Mouse (Mus musculus): Measurements from ENCODE around the gene Grk3. TPM values are rescaled to one million over a fixed set of nuclear protein-coding genes. Genes with fewer than 3 reads are reported as not detected.

The Grk3 gene
- total RNA-seq (2022): 1 to 10 TPM; 3.5 to 5.2 (median 4.6) TPM

GRCm38 (mm10) chr5:113015236-113016061 lies at the start of gene Grk3:
TSS of gene Grk3 (minus strand) at chr5:113015791.
- DNase-seq (ENCODE audit: low spot score): peak; percentile 21

GRCm38 (mm10) chr5:113054308-113054707 lies 38.7 kb upstream of the Grk3 start:
- peak; percentile 79 for DNase-seq (ENCODE audit: low spot score)

- DNase-seq (ENCODE audit: low spot score): no peak
Observed at GRCm38 (mm10) chr5:113050581-113051185, 35.1 kb upstream of the Grk3 start.

GRCm38 (mm10) chr5:113049876-113050275 lies 34.3 kb upstream of the Grk3 start:
- no peak for DNase-seq (ENCODE audit: low spot score)

- DNase-seq (ENCODE audit: low spot score): no peak
Observed at GRCm38 (mm10) chr5:113045511-113046273, 30.1 kb upstream of the Grk3 start.

- DNase-seq (ENCODE audit: low spot score): peak; percentile 40
Observed at GRCm38 (mm10) chr5:113043531-113043930, 27.9 kb upstream of the Grk3 start.

- DNase-seq (ENCODE audit: low spot score): no peak
Observed at GRCm38 (mm10) chr5:113041567-113042071, 26.0 kb upstream of the Grk3 start.

- no peak for DNase-seq (ENCODE audit: low spot score)
Observed at GRCm38 (mm10) chr5:113040776-113041175, 25.2 kb upstream of the Grk3 start.

GRCm38 (mm10) chr5:113038601-113039000 lies 23.0 kb upstream of the Grk3 start:
- no peak for DNase-seq (ENCODE audit: low spot score)

GRCm38 (mm10) chr5:113035094-113036047 lies 19.8 kb upstream of the Grk3 start:
- no peak for DNase-seq (ENCODE audit: low spot score)

GRCm38 (mm10) chr5:113031201-113031754 lies 15.7 kb upstream of the Grk3 start:
- DNase-seq (ENCODE audit: low spot score): no peak

- DNase-seq (ENCODE audit: low spot score): no peak
Observed at GRCm38 (mm10) chr5:113030082-113030481, 14.5 kb upstream of the Grk3 start.

GRCm38 (mm10) chr5:113026706-113027105 lies 11.1 kb upstream of the Grk3 start:
- DNase-seq (ENCODE audit: low spot score): no peak

GRCm38 (mm10) chr5:113024154-113024764 lies 8.7 kb upstream of the Grk3 start:
- no peak for DNase-seq (ENCODE audit: low spot score)

GRCm38 (mm10) chr5:113018190-113018589 lies 2.6 kb upstream of the Grk3 start:
- DNase-seq (ENCODE audit: low spot score): no peak

GRCm38 (mm10) chr5:113017004-113017403 lies 1.4 kb upstream of the Grk3 start:
- no peak for DNase-seq (ENCODE audit: low spot score)

GRCm38 (mm10) chr5:113014808-113015235 lies 769 bp downstream of the Grk3 start:
- DNase-seq (ENCODE audit: low spot score): no peak

- no peak for DNase-seq (ENCODE audit: low spot score)
Observed at GRCm38 (mm10) chr5:113014111-113014807, 1.3 kb downstream of the Grk3 start.

GRCm38 (mm10) chr5:113011926-113012325 lies 3.7 kb downstream of the Grk3 start:
- DNase-seq (ENCODE audit: low spot score): no peak

All from heart, adult 8-10 months (tissue).